Mouse (Mus musculus): ENCODE data around the gene Flnb. TPM values are rescaled to one million over a fixed set of nuclear protein-coding genes. Genes with fewer than 3 reads are reported as not detected.
A peak's percentile ranks its signal among the peaks of the same experiment; 100 is the strongest.

The Flnb gene
- polyA plus RNA-seq, 1 experiment, result not detected

DNA sequence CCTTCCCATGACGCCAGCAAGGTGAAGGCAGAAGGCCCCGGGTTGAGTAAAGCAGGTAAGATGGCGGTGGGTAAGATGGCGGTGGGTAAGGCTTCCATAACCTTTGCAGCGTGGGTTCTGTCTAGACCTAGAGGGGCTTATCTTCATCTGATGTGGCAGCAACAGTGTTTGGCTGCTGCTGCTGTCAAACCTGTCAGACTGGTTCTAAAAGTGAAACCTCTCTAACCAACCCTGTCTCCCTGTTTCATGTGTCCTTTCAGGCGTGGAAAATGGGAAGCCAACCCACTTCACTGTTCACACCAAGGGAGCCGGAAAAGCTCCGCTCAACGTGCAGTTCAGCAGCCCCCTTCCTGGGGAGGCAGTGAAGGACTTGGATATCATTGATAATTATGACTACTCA, 78.4 kb downstream of the Flnb start:
- H3K27ac ChIP-seq (ENCODE audit: insufficient read depth, low read depth, low read length), result no peak overlapping the region
- 92% methylated on average over 9 of the region's 9 CpGs for WGBS
- H3K4me1 ChIP-seq (ENCODE audit: control insufficient read depth, insufficient read depth, low read length), result peaks cover 10% of the 10 kb centered on the region
- no peak for TF ChIP-seq CTCF (IDR thresholded peaks at IDR 0.05; ENCODE audit: insufficient read depth, low read depth, low read length)
- no peak overlapping the region for H3K4me3 ChIP-seq (ENCODE audit: insufficient read depth, low read depth, low read length)

DNA sequence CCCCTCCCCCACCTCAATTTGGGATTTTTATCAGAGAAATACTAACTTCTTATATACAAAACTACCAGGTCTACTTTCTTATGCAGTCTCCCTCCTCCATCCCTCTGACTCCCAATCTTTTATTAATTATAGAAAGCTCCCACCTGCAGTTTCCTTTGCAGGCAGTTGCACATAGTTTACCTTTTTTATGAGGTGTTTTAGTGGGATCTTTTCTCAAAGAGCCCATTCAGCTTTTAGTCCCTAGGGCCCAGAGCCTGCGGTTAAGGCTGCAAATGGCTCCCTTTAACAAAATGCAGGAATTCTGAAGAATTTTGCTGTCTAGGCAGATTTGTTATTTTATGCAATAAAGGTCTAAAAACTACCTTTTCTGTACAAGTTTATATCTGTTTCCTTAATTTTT, 78.9 kb downstream of the Flnb start:
- no peak overlapping the region for H3K4me3 ChIP-seq (ENCODE audit: insufficient read depth, low read depth, low read length)
- WGBS, result 96% methylated on average over 1 of the region's 1 CpGs
- H3K4me1 ChIP-seq (ENCODE audit: control insufficient read depth, insufficient read depth, low read length), result peaks cover 10% of the 10 kb centered on the region
- H3K27ac ChIP-seq (ENCODE audit: insufficient read depth, low read depth, low read length), result no peak overlapping the region
- no peak for TF ChIP-seq POLR2A (IDR thresholded peaks at IDR 0.05; ENCODE audit: insufficient read depth, low read depth, low read length)
- TF ChIP-seq CTCF (IDR thresholded peaks at IDR 0.05; ENCODE audit: insufficient read depth, low read depth, low read length), result no peak

DNA sequence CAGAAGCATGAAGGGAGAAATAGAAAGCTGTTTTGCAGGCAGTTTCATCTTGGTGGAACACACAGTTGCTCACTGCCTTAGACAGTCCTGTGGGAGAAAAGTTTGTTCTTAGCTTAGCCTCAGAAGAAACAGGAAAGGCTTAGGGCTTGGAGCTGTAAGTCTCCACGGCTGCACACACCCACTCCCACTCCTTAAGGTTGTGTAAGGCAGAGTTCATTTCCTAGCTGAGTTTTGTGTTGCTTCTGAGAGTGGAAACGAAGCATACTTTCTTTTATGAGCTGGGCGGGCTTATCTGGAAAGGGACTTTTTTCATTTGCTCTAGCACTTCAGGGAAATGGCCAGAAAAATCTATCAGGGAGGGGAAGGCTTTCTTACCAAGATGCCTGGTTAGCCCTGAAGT, 82.2 kb downstream of the Flnb start:
- Histone ChIP-seq H3K4me1 (ENCODE audit: control insufficient read depth, insufficient read depth, low read length) (peaks cover 10% of the 10 kb centered on the region), H3K27ac (ENCODE audit: insufficient read depth, low read depth, low read length) (no peak overlapping the region), H3K4me3 (ENCODE audit: insufficient read depth, low read depth, low read length) (no peak overlapping the region)
- WGBS, result 55% methylated on average over 3 of the region's 3 CpGs
- TF ChIP-seq POLR2A (IDR thresholded peaks at IDR 0.05; ENCODE audit: insufficient read depth, low read depth, low read length), result no peak
- TF ChIP-seq CTCF (IDR thresholded peaks at IDR 0.05; ENCODE audit: insufficient read depth, low read depth, low read length), result no peak

DNA sequence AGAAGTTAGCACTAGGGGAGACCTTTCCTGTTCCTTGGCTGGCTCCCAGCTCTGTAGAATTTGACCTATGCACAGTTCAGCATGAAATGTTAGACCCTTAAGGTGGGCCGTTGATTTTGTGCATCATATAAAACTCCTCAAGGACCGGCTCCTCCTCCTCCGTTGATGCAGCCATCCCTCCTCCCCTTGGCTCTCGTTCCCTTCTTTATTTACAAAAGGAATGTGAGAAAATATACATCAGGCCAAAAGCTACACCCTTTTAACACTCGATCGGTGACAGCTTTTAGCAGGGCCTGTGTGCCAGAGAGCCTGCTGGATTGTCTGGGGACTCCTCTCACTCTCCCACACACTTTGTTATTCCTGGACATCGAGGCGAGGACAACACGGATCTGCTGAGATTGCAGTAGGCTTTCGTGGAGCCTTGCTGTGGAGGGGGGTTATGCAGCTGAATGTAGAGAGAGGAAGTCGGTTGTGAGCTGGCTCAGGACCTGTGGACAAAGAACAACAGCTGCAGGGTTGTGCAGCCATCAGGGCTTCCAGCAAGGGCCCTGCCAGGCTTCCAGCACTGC, 82.8 kb downstream of the Flnb start:
- H3K4me1 ChIP-seq (ENCODE audit: control insufficient read depth, insufficient read depth, low read length), result peaks cover 10% of the 10 kb centered on the region
- peak overlapping the region; percentile 43; the same call in 1 of the 2 replicates for H3K27ac ChIP-seq (ENCODE audit: insufficient read depth, low read depth, low read length)
- H3K4me3 ChIP-seq (ENCODE audit: insufficient read depth, low read depth, low read length), result no peak overlapping the region
- WGBS, result 16% methylated on average over 11 of the region's 11 CpGs
- TF ChIP-seq CTCF (IDR thresholded peaks at IDR 0.05; ENCODE audit: insufficient read depth, low read depth, low read length) (no peak), POLR2A (IDR thresholded peaks at IDR 0.05; ENCODE audit: insufficient read depth, low read depth, low read length) (no peak)

DNA sequence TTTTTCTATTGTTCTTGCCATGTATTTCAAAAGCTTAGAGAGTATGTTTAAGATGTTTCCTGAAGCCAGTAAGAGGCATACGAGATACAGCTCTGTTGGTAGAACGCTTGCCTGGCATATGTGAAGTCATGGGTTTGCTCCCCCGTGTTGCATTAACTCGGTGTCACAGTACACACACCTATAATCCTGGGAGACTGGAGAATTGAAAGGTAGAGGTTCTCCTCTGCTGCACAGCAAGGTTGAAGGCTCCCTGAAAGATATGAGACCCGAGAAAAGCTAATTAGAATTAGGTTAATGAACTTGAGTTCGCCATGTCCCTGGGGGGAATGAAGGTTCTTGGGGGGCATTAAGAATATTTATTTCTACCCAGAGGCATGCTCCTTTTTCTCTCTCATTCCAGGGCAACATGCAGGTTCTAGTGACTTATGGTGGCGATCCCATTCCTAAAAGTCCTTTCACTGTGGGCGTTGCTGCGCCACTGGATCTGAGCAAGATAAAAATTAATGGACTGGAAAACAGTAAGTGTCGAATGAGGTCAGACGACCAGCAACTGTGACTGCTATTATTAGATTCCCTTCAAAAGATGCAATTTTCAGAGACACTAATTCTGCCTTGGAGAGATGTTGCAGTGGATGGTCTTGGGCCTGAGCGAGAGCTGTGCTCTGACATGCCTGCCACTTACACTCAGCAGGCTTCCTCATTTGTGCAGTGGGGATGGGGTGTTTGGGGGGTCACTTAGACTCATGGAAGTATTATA, 83.9 kb downstream of the Flnb start:
- WGBS, result 62% methylated on average over 12 of the region's 12 CpGs
- Histone ChIP-seq H3K4me3 (ENCODE audit: insufficient read depth, low read depth, low read length) (no peak overlapping the region), H3K4me1 (ENCODE audit: control insufficient read depth, insufficient read depth, low read length) (peaks cover 10% of the 10 kb centered on the region), H3K27ac (ENCODE audit: insufficient read depth, low read depth, low read length) (peak overlapping the region; percentile 31; the same call in 1 of the 2 replicates)
- TF ChIP-seq POLR2A (IDR thresholded peaks at IDR 0.05; ENCODE audit: insufficient read depth, low read depth, low read length) (no peak), CTCF (IDR thresholded peaks at IDR 0.05; ENCODE audit: insufficient read depth, low read depth, low read length) (no peak)

DNA sequence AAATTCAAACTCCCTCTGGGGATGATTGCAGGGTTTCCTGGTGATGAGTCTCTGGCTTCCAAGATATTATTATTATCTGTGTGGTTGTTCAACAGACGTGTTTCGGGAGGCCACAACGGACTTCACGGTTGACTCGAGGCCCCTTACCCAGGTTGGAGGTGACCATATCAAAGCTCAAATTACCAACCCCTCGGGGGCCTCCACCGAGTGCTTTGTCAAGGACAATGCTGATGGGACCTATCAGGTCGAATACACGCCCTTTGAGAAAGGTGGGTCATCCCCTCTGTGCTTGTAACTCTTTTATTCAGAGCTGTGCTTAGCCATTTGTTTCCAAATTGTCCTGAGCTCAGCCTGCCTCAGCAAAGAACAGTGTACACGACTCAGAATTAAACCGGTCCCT, 89.3 kb downstream of the Flnb start:
- no peak overlapping the region for H3K27ac ChIP-seq (ENCODE audit: insufficient read depth, low read depth, low read length)
- H3K4me1 ChIP-seq (ENCODE audit: control insufficient read depth, insufficient read depth, low read length), result no peaks in the 10 kb centered on the region
- TF ChIP-seq CTCF (IDR thresholded peaks at IDR 0.05; ENCODE audit: insufficient read depth, low read depth, low read length) (no peak), POLR2A (IDR thresholded peaks at IDR 0.05; ENCODE audit: insufficient read depth, low read depth, low read length) (no peak)
- WGBS, result 83% methylated on average over 11 of the region's 11 CpGs
- H3K4me3 ChIP-seq (ENCODE audit: insufficient read depth, low read depth, low read length), result no peak overlapping the region

DNA sequence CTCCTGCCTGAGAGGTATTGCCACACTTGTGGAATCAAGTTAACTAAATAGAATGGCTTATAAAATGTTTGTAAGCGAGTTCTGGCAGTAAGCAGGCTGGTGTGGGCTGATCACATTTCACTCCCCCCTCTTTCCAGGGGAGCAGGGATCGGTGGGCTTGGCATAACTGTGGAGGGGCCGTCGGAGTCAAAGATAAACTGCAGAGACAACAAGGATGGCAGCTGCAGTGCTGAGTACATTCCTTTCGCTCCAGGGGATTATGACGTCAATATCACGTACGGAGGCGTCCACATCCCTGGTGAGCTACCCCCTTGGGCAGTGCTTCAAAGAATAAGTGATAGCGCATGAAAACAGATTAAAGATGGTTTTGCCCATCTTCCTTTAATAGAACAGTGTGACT, 91.7 kb downstream of the Flnb start:
- no peak overlapping the region for H3K27ac ChIP-seq (ENCODE audit: insufficient read depth, low read depth, low read length)
- H3K4me3 ChIP-seq (ENCODE audit: insufficient read depth, low read depth, low read length), result no peak overlapping the region
- TF ChIP-seq CTCF (IDR thresholded peaks at IDR 0.05; ENCODE audit: insufficient read depth, low read depth, low read length), result no peak
- no peak for TF ChIP-seq POLR2A (IDR thresholded peaks at IDR 0.05; ENCODE audit: insufficient read depth, low read depth, low read length)
- no peaks in the 10 kb centered on the region for H3K4me1 ChIP-seq (ENCODE audit: control insufficient read depth, insufficient read depth, low read length)
- 91% methylated on average over 10 of the region's 10 CpGs for WGBS

DNA sequence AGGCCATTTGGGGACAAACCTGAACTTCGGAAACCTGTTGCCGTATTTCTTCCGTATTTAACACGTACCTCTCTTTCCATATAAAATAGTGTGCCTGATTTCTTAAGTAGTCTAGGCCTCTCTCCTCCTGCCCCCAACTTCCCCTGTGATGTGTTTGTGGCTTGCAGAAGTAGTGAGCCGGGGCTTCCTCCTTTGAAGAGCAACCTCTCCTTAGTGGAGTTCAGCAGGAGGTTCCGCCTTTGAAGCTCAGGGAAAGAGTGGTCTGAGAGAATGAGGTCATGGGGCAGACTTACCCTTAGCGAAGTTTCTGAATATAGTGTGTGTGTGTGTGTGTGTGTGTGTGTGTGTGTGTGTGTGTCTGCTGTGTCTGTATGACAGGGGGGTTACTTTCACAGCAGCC, 96.1 kb downstream of the Flnb start:
- TF ChIP-seq CTCF (IDR thresholded peaks at IDR 0.05; ENCODE audit: insufficient read depth, low read depth, low read length) (no peak), POLR2A (IDR thresholded peaks at IDR 0.05; ENCODE audit: insufficient read depth, low read depth, low read length) (no peak)
- Histone ChIP-seq H3K4me1 (ENCODE audit: control insufficient read depth, insufficient read depth, low read length) (no peaks in the 10 kb centered on the region), H3K4me3 (ENCODE audit: insufficient read depth, low read depth, low read length) (no peak overlapping the region), H3K27ac (ENCODE audit: insufficient read depth, low read depth, low read length) (no peak overlapping the region)
- 77% methylated on average over 7 of the region's 7 CpGs for WGBS

DNA sequence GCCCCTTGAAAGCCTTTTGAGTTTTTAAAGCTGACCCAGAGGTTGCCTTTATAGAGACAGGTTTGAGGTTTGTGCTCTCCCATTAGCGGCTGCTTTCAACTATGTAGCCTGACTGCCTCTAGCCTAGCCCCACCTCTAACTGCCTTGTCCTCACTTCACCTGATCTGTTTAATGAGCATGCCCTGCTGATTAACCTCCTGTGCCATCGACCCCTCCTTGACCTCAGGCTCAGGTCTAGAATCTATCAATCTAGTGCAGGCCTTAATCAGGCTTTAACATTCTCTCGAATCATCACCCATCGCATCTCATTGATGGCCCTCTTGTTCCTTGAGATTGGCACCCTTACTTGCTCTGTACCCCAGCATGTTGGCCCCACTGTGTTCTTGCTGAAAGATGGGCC, 96.7 kb downstream of the Flnb start:
- H3K4me3 ChIP-seq (ENCODE audit: insufficient read depth, low read depth, low read length), result no peak overlapping the region
- TF ChIP-seq CTCF (IDR thresholded peaks at IDR 0.05; ENCODE audit: insufficient read depth, low read depth, low read length) (no peak), POLR2A (IDR thresholded peaks at IDR 0.05; ENCODE audit: insufficient read depth, low read depth, low read length) (no peak)
- H3K27ac ChIP-seq (ENCODE audit: insufficient read depth, low read depth, low read length), result no peak overlapping the region
- no peaks in the 10 kb centered on the region for H3K4me1 ChIP-seq (ENCODE audit: control insufficient read depth, insufficient read depth, low read length)
- 84% methylated on average over 4 of the region's 4 CpGs for whole genome bisulfite sequencing
